Mouse (Mus musculus) bone marrow, adult 2 months (tissue): ENCODE measurements around the gene Col15a1. TPM values are rescaled to one million over a fixed set of nuclear protein-coding genes. Genes with fewer than 3 reads are reported as not detected.

Source experiments
- H3K27ac ChIP-seq: fragments of 200-500 bp; 2 replicates; pipeline ENCODE4 v1.5.1; 2012; ENCODE audit warnings: low read depth, mild to moderate bottlenecking, control low read depth, inconsistent platforms, low read length; ENCODE audit not compliant: control insufficient read depth, poor library complexity, insufficient read depth
- H3K4me1 ChIP-seq: fragments of 200-500 bp; 2 replicates; pipeline ENCODE4 v1.6.1; 2011; ENCODE audit warnings: low read length; ENCODE audit not compliant: control insufficient read depth, insufficient read depth
- H3K4me3 ChIP-seq: fragments of 200-500 bp; replicated peaks from 2 replicates; pipeline ENCODE3; 2011; ENCODE audit warnings: mild to moderate bottlenecking, low read depth, low read length, control low read depth; ENCODE audit not compliant: control insufficient read depth
- CTCF ChIP-seq: fragments of 200-500 bp; IDR thresholded peaks from 2 replicates; pipeline ENCODE4 v1.5.1; 2011; ENCODE audit warnings: low read length, control low read depth; ENCODE audit not compliant: control insufficient read depth, insufficient read depth
- POLR2A ChIP-seq: fragments of 200-500 bp; IDR thresholded peaks from 2 replicates; pipeline ENCODE4 v1.6.1; 2011; ENCODE audit warnings: low read depth, mild to moderate bottlenecking, control low read depth, low read length, borderline replicate concordance; ENCODE audit not compliant: control insufficient read depth
- WGBS: fragments of 180-500 bp; shearing (Covaris S2); methylation state at CpG from one replicate; pipeline ENCODE4 v1.1.7; 2018; 5-methylcytosine and 5-hydroxymethylcytosine counted together
- polyA plus RNA-seq: library from polyadenylated mRNA; stranded (reverse); fragments of >200 nt; gene quantifications from 2 replicates; pipeline ENCODE4 v1.2.4, GENCODE M21; 2011; ENCODE audit warnings: low replicate concordance; ENCODE audit not compliant: missing spikeins, insufficient read depth, insufficient read length

Col15a1 gene
- polyA plus RNA-seq, 1 experiment, result 1.8 TPM

DNA sequence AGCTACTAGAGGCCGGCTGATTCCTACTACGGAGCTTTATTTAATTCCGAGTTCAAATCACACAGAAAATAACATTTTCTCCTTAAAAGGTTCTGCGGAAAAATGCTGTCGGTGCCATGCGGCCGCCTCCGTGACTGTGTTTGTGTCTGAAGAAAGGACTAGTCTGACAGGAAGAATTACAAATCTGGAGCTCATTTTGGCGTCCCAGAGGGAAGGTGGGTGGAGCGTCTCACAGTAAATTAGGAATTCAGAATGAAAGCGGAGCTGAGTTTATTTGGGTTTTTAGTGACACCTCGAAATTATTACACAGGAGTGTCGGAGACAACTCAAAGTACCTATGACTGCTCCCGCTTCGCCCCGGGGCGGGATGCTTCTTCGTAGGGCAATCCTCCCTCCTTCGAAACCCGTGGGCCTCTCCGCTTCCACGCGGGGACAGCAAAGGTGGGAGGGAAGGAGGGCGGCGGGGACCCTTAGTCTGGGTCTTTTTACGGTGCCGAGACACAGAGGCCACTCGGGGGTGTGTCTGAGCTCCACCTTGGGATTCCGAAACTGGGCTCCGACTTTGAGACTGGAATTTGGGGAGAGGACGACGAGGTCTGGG, 144.2 kb downstream of the Col15a1 start:
- TF ChIP-seq POLR2A (no peak), CTCF (no peak)
- no peaks in the 10 kb centered on the region for H3K4me1 ChIP-seq
- WGBS, result 2% methylated on average over 32 of the region's 32 CpGs
- H3K27ac ChIP-seq, result peak overlapping the region; percentile 30
- H3K4me3 ChIP-seq, result peak overlapping the region; percentile 94

DNA sequence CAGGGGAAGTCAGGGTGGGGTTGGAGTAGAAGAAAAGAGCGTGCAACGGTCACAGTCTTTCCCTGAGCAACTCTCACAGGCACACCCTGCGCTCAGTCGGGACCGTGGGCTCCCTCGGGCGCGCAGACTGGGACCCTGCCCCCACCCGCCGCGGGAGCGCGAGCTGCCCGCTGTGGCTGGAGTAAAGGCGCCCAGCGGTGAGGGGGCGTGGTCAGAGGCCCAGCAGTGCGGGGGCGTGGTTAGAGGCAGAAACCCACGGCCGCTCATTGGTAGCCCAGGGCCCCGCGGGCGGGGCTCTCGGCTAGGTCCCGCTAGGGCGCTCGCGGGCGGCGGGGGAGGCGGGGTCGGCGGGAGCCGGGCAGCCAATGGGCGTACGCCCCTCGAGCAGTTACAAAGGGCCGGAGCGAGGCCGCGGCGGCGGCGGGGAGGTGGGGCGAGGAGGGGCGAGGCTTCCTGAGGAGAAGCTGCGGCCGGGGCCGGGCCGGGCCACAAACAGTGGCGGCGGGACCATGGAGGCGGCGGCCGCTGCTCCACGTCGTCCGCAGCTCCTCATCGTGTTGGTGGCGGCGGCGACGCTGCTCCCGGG, 144.9 kb downstream of the Col15a1 start, which contains the start of gene Tgfbr1:
Gene Tgfbr1, plus strand, starts transcription at position 420 of the 586 bp plus-strand sequence.
- 1% methylated on average over 65 of the region's 65 CpGs for WGBS
- Histone ChIP-seq H3K4me3 (peak within 1 kb of the TSS; percentile 94), H3K4me1 (no peaks in the 10 kb centered on the region), H3K27ac (peak within 1 kb of the TSS; percentile 97)
- TF ChIP-seq POLR2A (peak; percentile 75; the same call in 1 of the 2 replicates), CTCF (no peak)

DNA sequence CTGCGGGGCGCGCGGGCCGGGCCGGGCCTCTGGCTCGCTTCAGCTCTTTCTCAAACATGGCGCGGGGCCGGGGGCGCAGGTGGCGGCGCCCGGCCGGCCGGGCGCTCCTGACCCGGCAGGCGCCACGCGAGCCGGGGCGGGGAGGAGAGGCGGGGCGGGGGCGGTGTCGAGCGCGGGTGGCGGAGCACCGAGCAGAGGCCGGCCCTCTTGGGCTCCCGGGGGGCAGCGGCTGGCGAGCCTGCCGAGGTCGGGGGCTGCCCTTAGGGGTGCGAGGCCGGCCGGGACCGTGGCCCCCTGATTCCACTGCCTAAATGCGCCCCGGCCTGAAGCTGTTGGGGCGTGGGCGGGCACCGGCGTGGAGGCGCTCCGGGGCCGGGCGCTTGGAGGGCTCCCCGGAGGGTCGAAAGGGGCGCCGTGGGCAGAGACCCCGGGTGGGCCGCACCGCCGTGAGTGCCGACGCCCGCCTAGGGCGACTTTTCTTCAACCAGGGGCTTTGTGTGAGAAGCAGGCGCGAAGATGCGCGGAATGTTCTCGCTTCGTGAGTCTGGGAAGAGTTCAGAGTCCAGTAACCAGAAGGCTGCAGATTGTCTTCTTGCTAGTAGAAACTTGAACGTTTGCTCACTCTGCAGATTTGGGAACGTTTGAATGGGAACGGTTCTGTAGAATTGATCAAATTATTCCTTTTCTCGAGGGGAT, 145.6 kb downstream of the Col15a1 start:
- peak overlapping the region; percentile 97 for H3K27ac ChIP-seq
- peak overlapping the region; percentile 67 for H3K4me3 ChIP-seq
- WGBS, result 1% methylated on average over 72 of the region's 73 CpGs
- TF ChIP-seq CTCF (no peak), POLR2A (no peak)
- no peaks in the 10 kb centered on the region for H3K4me1 ChIP-seq

DNA sequence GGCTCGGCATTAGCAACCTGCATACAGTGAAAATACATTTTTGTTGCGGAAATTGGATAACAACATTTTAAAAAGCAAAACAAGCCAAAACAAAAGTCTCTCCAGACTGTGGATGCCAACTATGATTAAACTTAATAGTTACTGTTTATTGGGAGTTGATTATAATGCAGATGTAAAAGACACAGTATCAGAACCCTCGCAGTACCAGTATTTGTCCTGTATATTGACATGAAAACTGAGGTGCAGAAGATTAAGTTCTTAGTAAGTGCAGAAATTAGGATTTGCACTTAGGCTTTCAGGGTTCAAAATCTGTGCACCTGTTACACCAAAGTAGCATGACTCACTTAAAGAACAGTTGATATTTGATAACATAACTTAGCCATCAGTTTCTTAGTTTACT, 146.3 kb downstream of the Col15a1 start:
- Histone ChIP-seq H3K27ac (no peak overlapping the region), H3K4me1 (no peaks in the 10 kb centered on the region), H3K4me3 (no peak overlapping the region)
- WGBS, result 42% methylated on average over 3 of the region's 3 CpGs
- TF ChIP-seq CTCF (no peak), POLR2A (no peak)

DNA sequence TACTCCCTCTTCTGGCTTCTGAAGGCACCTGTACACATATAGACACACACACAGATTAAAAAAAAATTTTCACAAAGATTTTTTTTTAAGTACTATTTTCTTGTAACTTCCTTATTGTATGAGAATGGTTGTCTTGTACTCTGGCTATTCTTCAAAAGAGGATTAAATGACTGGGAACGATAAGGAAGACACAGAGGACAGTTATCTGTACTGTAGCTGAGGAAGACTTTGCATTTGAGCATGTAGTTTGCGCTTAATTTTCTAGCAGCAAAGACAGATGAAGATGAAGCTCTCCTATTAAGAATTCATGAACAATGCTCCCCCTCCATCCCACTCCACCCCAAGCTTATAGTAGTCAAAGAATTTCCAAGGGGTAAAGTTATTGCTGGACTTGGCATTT, 154.7 kb downstream of the Col15a1 start:
- TF ChIP-seq POLR2A (no peak), CTCF (no peak)
- H3K4me1 ChIP-seq, result no peaks in the 10 kb centered on the region
- no peak overlapping the region for H3K27ac ChIP-seq
- WGBS, result 85% methylated on average over 2 of the region's 2 CpGs
- no peak overlapping the region for H3K4me3 ChIP-seq

Other genes with a start within 250 kb of the Col15a1 start
- 1.1 TPM in 1 of 2 replicates, not detected in the other for gene Gabbr2, start 216.3 kb upstream of the Col15a1 start, polyA plus RNA-seq
- gene Anks6, start 150.7 kb upstream of the Col15a1 start, polyA plus RNA-seq, result 0.70 and 0.92 TPM in 2 replicates
- gene Galnt12, start 116.3 kb upstream of the Col15a1 start, polyA plus RNA-seq, result 0.63 and 3.7 TPM in 2 replicates
- gene Tgfbr1, start 145.1 kb downstream of the Col15a1 start, polyA plus RNA-seq, result 4.2 and 5.6 TPM in 2 replicates